ENCODE assay signal across 18 mouse cellular contexts in the genomic region with DNA sequence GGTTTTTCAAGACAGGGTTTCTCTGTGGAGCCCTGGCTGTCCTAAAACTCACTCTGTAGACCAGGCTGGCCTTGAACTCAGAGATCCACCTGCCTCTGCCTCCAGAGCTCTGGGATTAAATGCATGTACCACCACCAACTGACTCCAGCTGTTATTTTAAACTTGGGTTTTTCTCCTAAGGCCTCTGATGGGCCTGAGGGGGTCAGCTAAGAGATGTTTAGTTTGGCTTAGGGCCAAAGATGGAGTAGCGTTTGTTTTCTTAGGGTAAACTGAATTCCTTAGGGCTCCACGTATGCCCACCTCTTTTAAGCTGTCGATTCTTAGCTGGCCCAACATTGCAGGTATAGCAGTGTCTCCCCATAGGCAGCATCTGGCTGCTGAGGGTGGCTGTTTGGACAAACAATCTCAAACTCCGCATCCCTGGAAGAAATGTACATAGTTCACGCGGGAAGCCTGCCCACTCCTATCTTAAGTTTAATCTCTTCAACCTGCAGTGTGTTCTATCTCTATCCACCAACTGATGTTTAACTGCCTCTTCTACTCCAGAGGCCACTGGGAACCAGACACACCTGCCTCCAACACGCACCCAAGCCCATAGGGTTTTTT.
"Had no signal": no experiment of that assay in that cellular context is flagged by ENCODE, and none has a peak within 500 bp of the region (broad histone marks: within the 10 kb centered on the region; RNA-seq: fewer than 3 reads in every experiment).

No protein-coding gene starts in this region.

- ATAC-seq: liver, embryonic 12.5 days; midbrain, embryonic 13.5 days; midbrain, embryonic 16.5 days had no signal

- H3K36me3 ChIP-seq: limb, embryonic 15.5 days; liver, embryonic 12.5 days; midbrain, embryonic 10.5 days; midbrain, embryonic 13.5 days; neural tube, embryonic 13.5 days; neural tube, embryonic 15.5 days had no signal

- DNase-seq: lung, adult 18-20 months; retina, postnatal 1 day; right cerebral cortex, adult 18-20 months; right cerebral cortex, postnatal 25 days; right cerebral cortex, postnatal 4 days; spleen, adult 18-20 months; thymus, adult 18-20 months; thymus, postnatal 14 days; thymus, postnatal 36 days had no signal

- H3K27ac ChIP-seq: limb, embryonic 15.5 days; liver, embryonic 12.5 days; liver, embryonic 14.5 days; midbrain, embryonic 10.5 days; midbrain, embryonic 13.5 days; neural tube, embryonic 13.5 days; neural tube, embryonic 15.5 days had no signal

- H3K4me3 ChIP-seq: limb, embryonic 15.5 days; liver, embryonic 12.5 days; midbrain, embryonic 10.5 days; midbrain, embryonic 13.5 days; myocyte; neural tube, embryonic 13.5 days; neural tube, embryonic 15.5 days had no signal

- H3K4me2 ChIP-seq: limb, embryonic 15.5 days; liver, embryonic 12.5 days; midbrain, embryonic 13.5 days; neural tube, embryonic 13.5 days; neural tube, embryonic 15.5 days had no signal

- H3K9ac ChIP-seq: limb, embryonic 15.5 days; liver, embryonic 12.5 days; liver, embryonic 14.5 days; midbrain, embryonic 13.5 days; neural tube, embryonic 13.5 days; neural tube, embryonic 15.5 days had no signal

- H3K27me3 ChIP-seq: limb, embryonic 15.5 days; midbrain, embryonic 13.5 days; neural tube, embryonic 15.5 days had no signal

- H3K9me3 ChIP-seq: limb, embryonic 15.5 days; liver, embryonic 12.5 days; midbrain, embryonic 10.5 days; midbrain, embryonic 13.5 days; neural tube, embryonic 13.5 days; neural tube, embryonic 15.5 days had no signal
